Mouse (Mus musculus) intestine, embryonic 16.5 days (tissue): ENCODE results near the gene Uevld. TPM values are rescaled to one million over a fixed set of nuclear protein-coding genes. Genes with fewer than 3 reads are reported as not detected.
"Not testable (repeated sequence)": the region's sequence is repeated elsewhere in the genome, so short reads cannot be mapped to it uniquely, and the experiment has no call there.

Experiments used
- ATAC-seq: fragments of 200-750 bp; cut with Nextera tagmentation; 2 replicates; pipeline ENCODE4 v1.8.0; 2017; ENCODE audit warnings: moderate TSS enrichment, moderate library complexity
- H3K27ac ChIP-seq: fragments of 300-500 bp; sonication (generic); 2 replicates; pipeline ENCODE4 v1.5.1; 2014; ENCODE audit warnings: mild to moderate bottlenecking, low read length
- H3K27me3 ChIP-seq: fragments of 300-500 bp; sonication (generic); replicated peaks from 2 replicates; pipeline ENCODE4 v1.6.1; 2014; ENCODE audit warnings: low read length, control low read depth, mixed read lengths; ENCODE audit not compliant: control insufficient read depth, insufficient read depth
- H3K36me3 ChIP-seq: fragments of 300-500 bp; sonication (generic); 2 replicates; pipeline ENCODE4 v1.6.1; 2014; ENCODE audit warnings: low read length, control low read depth; ENCODE audit not compliant: control insufficient read depth, insufficient read depth
- H3K4me1 ChIP-seq: fragments of 300-500 bp; sonication (generic); 2 replicates; pipeline ENCODE4 v1.6.1; 2014; ENCODE audit warnings: low read length, control low read depth, mixed read lengths; ENCODE audit not compliant: control insufficient read depth, insufficient read depth
- H3K4me2 ChIP-seq: fragments of 300-500 bp; sonication (generic); 2 replicates; pipeline ENCODE4 v1.6.1; 2014; ENCODE audit warnings: low read depth, low read length, control low read depth
- H3K4me3 ChIP-seq: fragments of 300-500 bp; sonication (generic); 2 replicates; pipeline ENCODE4 v1.5.1; 2014; ENCODE audit warnings: mild to moderate bottlenecking, low read length
- H3K9ac ChIP-seq: fragments of 300-500 bp; sonication (generic); 2 replicates; pipeline ENCODE4 v1.6.1; 2014; ENCODE audit warnings: low read depth, low read length
- H3K9me3 ChIP-seq: fragments of 300-500 bp; sonication (generic); 2 replicates; pipeline ENCODE4 v1.6.1; 2016; ENCODE audit warnings: low read length, control low read depth; ENCODE audit not compliant: control insufficient read depth
- WGBS: fragments of 180-500 bp; shearing (Covaris S2); extraction: QIAGEN DNeasy Blood & Tissue Kit; methylation state at CpG from one replicate; pipeline ENCODE4 v1.1.7; 2014; 5-methylcytosine and 5-hydroxymethylcytosine counted together
- polyA plus RNA-seq: library from polyadenylated mRNA; unstranded; fragments of >200 nt; fragmentation: Nextera tagmentation; extraction: Ambion mirVana; gene quantifications from 2 replicates; pipeline ENCODE4 v1.2.1, GENCODE M21; 2015

The Uevld gene
- polyA plus RNA-seq, 1 experiment from 2014 or later, result 10.0 TPM

DNA sequence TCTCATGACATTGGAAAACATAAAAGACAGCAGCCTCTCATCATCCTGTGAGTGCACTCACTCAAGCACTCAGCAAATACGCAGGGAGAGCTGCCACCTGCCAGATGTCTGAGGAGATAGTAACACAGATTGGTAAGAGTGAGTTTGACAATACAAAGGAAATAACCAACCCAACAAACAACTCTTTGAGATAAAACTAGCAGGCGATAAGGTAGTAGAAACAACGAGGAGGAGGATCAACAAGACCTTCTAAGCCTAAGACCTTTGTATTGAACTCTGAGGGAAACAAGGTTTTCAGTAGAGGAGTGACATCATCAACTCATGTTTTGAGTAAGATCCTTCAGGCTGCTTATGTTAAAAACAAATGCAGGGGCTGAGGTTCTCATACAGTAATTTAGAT is 59.0 kb downstream of the Uevld start:
- Histone ChIP-seq H3K36me3 (peaks cover 5% of the 10 kb centered on the region; the same call in 1 of the 2 replicates), H3K4me1 (no peaks in the 10 kb centered on the region), H3K4me2 (no peak overlapping the region), H3K4me3 (no peak overlapping the region), H3K27ac (no peak overlapping the region), H3K27me3 (no peaks in the 10 kb centered on the region), H3K9ac (no peak overlapping the region), H3K9me3 (no peaks in the 10 kb centered on the region)
- 78% methylated on average over 3 of the region's 3 CpGs for WGBS
- no peak for ATAC-seq

GRCm38 (mm10) chr7:46895511-46895910 is 62.8 kb downstream of the Uevld start:
- Histone ChIP-seq H3K4me2 (no peak overlapping the region), H3K9me3 (no peaks in the 10 kb centered on the region), H3K9ac (no peak overlapping the region), H3K4me1 (no peaks in the 10 kb centered on the region), H3K27ac (no peak overlapping the region), H3K27me3 (no peaks in the 10 kb centered on the region), H3K4me3 (no peak overlapping the region), H3K36me3 (peaks cover 11% of the 10 kb centered on the region)
- no peak for ATAC-seq
- WGBS, result 89% methylated on average over 3 of the region's 3 CpGs

- H3K27ac ChIP-seq, result no peak overlapping the region
- no peak for ATAC-seq
- no peaks in the 10 kb centered on the region for H3K27me3 ChIP-seq
- no peak overlapping the region for H3K4me2 ChIP-seq
- no peak overlapping the region for H3K4me3 ChIP-seq
- WGBS, result 62% methylated on average over 3 of the region's 3 CpGs
- H3K9ac ChIP-seq, result no peak overlapping the region
- H3K9me3 ChIP-seq, result no peaks in the 10 kb centered on the region
- H3K4me1 ChIP-seq, result no peaks in the 10 kb centered on the region
- peaks cover 8% of the 10 kb centered on the region; the same call in 1 of the 2 replicates for H3K36me3 ChIP-seq
These were observed 75.0 kb downstream of the Uevld start for GRCm38 (mm10) chr7:46883304-46883703.

DNA sequence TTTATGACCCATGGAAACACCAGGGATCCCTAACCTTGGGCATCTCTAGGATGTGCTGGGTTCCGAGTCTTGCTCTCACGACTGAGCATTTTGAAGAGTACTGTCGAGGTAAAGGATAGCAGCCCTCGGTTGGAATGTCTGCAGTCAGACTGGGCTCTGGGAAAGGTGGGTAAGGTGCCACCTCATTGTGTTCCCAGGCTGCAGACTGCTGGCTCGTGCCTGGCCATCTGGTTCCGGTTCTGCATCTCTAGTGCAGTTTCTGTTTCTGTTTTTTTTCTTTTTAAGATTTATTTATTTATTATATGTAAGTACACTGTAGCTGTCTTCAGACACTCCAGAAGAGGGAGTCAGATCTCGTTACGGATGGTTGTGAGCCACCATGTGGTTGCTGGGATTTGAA is 76.4 kb downstream of the Uevld start:
- WGBS, result 80% methylated on average over 8 of the region's 8 CpGs
- not testable (repeated sequence) for H3K9me3 ChIP-seq, H3K9ac ChIP-seq, H3K4me1 ChIP-seq, H3K4me2 ChIP-seq, H3K27ac ChIP-seq, H3K4me3 ChIP-seq, H3K27me3 ChIP-seq, ATAC-seq, H3K36me3 ChIP-seq

DNA sequence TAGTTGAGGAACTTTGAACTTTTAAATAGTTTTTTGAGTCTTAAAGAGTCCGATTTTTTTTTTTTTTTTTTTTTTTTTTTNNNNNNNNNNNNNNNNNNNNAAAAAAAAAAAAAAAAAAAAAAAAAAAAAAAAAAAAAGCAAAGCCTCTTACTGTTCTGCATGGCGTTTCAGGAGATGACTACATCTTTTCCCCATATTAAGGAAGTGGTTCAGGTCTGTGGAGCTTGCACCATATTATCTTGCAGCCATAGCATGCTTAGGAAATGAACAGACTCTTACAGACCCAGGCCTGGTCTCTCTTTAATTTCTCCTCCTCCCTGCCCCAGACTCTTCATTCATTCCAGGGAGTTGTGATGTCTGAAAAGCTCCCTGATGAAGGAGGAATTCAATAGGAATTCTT is 77.3 kb downstream of the Uevld start:
- no peak overlapping the region for H3K9ac ChIP-seq
- ATAC-seq, result no peak
- no peak overlapping the region for H3K4me3 ChIP-seq
- H3K4me2 ChIP-seq, result no peak overlapping the region
- no peaks in the 10 kb centered on the region for H3K4me1 ChIP-seq
- H3K36me3 ChIP-seq, result 0 out of 2 replicates have a peak, but pooled peaks cover under 1% of the 10 kb centered on the region
- no peaks in the 10 kb centered on the region for H3K9me3 ChIP-seq
- 74% methylated on average over 2 of the region's 2 CpGs for WGBS
- no peaks in the 10 kb centered on the region for H3K27me3 ChIP-seq
- no peak overlapping the region for H3K27ac ChIP-seq

GRCm38 (mm10) chr7:46879851-46880250 is 78.5 kb downstream of the Uevld start:
- Histone ChIP-seq H3K36me3 (no peaks in the 10 kb centered on the region), H3K9ac (no peak overlapping the region)
- WGBS, result 92% methylated on average over 5 of the region's 5 CpGs

DNA sequence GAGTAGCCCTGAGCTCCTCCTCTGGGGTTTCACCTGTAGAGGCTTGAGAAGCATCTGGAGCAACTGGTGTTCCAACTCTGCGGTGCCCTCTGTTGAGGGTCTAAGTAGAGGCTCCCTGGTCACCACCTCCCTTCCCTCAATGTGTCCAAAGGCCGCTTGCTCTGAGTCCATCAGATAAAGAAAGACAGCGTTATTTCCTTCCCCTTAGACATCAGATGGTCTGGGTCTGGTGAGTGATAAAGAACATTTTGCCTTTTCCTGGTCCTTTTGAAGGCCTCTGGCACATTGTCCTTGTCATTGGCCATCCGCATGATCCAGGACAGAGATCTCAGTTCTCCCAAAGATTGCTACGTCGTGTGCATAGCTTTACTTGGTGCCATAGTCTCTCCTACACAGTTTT is 81.1 kb downstream of the Uevld start:
- Histone ChIP-seq H3K9ac (no peak overlapping the region), H3K36me3 (no peaks in the 10 kb centered on the region), H3K4me1 (no peaks in the 10 kb centered on the region), H3K27me3 (no peaks in the 10 kb centered on the region), H3K27ac (no peak overlapping the region), H3K4me2 (no peak overlapping the region), H3K9me3 (no peaks in the 10 kb centered on the region), H3K4me3 (no peak overlapping the region)
- ATAC-seq, result no peak
- WGBS, result 75% methylated on average over 6 of the region's 6 CpGs

More at GRCm38 (mm10) chr7:46879851-46880250, 78.5 kb downstream of the Uevld start:
- Histone ChIP-seq H3K9me3 (no peaks in the 10 kb centered on the region), H3K27me3 (no peaks in the 10 kb centered on the region), H3K27ac (no peak overlapping the region), H3K4me1 (no peaks in the 10 kb centered on the region), H3K4me3 (no peak overlapping the region), H3K4me2 (no peak overlapping the region)
- ATAC-seq, result no peak

DNA sequence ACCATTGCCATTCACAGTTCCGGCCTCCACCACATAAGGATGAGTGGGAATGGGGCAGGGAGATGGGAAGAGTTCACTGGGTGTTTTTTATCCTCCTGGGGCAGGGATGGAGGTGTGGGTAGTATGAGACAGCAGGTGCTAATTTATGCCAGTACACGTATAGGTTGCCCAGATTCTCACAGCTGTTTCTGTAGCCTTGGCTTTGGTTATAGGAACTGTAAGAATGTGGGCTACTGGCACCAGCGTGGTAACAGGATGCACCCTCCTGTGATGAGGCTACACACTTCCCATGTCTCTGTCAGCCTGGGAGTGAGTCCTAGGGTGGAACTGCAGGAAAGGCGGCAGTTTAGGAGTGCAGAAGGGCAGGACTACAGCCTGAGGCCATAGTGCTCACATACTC is 81.5 kb downstream of the Uevld start:
- H3K4me3 ChIP-seq, result no peak overlapping the region
- no peak for ATAC-seq
- H3K4me1 ChIP-seq, result no peaks in the 10 kb centered on the region
- no peaks in the 10 kb centered on the region for H3K9me3 ChIP-seq
- H3K4me2 ChIP-seq, result no peak overlapping the region
- H3K27ac ChIP-seq, result no peak overlapping the region
- no peaks in the 10 kb centered on the region for H3K27me3 ChIP-seq
- H3K9ac ChIP-seq, result no peak overlapping the region
- no peaks in the 10 kb centered on the region for H3K36me3 ChIP-seq
- 66% methylated on average over 4 of the region's 4 CpGs for WGBS

Other genes starting within 250 kb of the Uevld start
- gene Saal1, start 247.8 kb downstream of the Uevld start, polyA plus RNA-seq, result 22.9 and 25.4 TPM in 2 replicates
- gene Saa3, start 242.8 kb downstream of the Uevld start, polyA plus RNA-seq, result 1.0 and 1.4 TPM in 2 replicates
- 0.32 TPM in 1 of 2 replicates, not detected in the other for gene Saa4, start 225.9 kb downstream of the Uevld start, polyA plus RNA-seq
- 0.28 and 0.34 TPM in 2 replicates for gene Saa1, start 215.5 kb downstream of the Uevld start, polyA plus RNA-seq
- gene Saa2, start 206.7 kb downstream of the Uevld start, polyA plus RNA-seq, result 0.18 TPM in 1 of 2 replicates, not detected in the other
- 27.2 and 31.2 TPM in 2 replicates for gene Hps5, start 162.5 kb downstream of the Uevld start, polyA plus RNA-seq
- gene Gtf2h1, start 162.4 kb downstream of the Uevld start, polyA plus RNA-seq, result 78.5 and 80.1 TPM in 2 replicates
- gene Ldha, start 117.1 kb downstream of the Uevld start, polyA plus RNA-seq, result 3,052 and 3,173 TPM in 2 replicates
- not detected in 2 replicates for gene Ldhc, start 97.3 kb downstream of the Uevld start, polyA plus RNA-seq
- 115 and 128 TPM in 2 replicates for gene Tsg101, start 38.6 kb downstream of the Uevld start, polyA plus RNA-seq
- not detected in 2 replicates for gene Gm9999, start 25.1 kb upstream of the Uevld start, polyA plus RNA-seq
- gene Spty2d1, start 49.9 kb upstream of the Uevld start, polyA plus RNA-seq, result 15.2 and 16.5 TPM in 2 replicates
- 59.3 and 63.1 TPM in 2 replicates for gene Tmem86a, start 92.1 kb upstream of the Uevld start, polyA plus RNA-seq
- gene Ptpn5, start 175.2 kb upstream of the Uevld start, polyA plus RNA-seq, result 1.1 and 1.3 TPM in 2 replicates
- gene Mrgpra6, start 246.4 kb upstream of the Uevld start, polyA plus RNA-seq, result not detected in 2 replicates